Mouse (Mus musculus): ENCODE measurements around the gene Utp4.

GRCm38 (mm10) chr8:106908291-106908690, 14.9 kb downstream of the Utp4 start:
- no peak for TF ChIP-seq GATA1 (IDR thresholded peaks at IDR 0.05; ENCODE audit: low read length)
- no peak for TF ChIP-seq TAL1 (IDR thresholded peaks at IDR 0.05; ENCODE audit: low read length)

All from erythroblast, embryonic 14.5 days (primary cell).